29 mouse cellular contexts compared by ENCODE assay signal in the genomic region with DNA sequence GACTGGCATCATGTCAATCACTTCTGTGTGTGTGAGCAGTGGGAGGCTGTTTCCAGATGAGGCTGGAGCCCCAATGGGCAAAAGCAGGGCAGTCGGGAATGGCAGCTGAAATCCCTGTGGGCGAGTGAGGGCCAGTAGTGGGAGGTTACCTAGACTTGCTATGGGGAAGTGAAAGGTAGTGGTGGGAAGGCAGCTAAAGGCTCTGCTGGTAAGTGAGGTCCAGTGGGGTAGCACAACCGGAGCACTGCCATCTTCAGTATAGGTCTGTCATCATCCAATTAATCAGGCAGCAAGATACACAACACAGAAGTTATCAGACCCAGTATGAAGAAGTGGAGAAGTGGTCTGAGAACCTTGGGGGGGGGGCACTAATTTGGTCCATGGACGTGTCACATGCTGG. TPM values are rescaled to one million over a fixed set of nuclear protein-coding genes. Genes with fewer than 3 reads are reported as not detected.
DNase-seq lines count a peak whose midpoint lies in the region; ATAC-seq and TF ChIP-seq lines count a peak whose summit lies in the region.
"Had no signal": no experiment of that assay in that cellular context is flagged by ENCODE, and none has a peak within 500 bp of the region (broad histone marks: within the 10 kb centered on the region; RNA-seq: fewer than 3 reads in every experiment).

No protein-coding gene starts in this region.

- peak; percentile 36; the same call in 1 of the 2 replicates for TF ChIP-seq EP300 in CH12.LX (IDR thresholded peaks at IDR 0.05; ENCODE audit: low read length)

- no peak overlapping the region for H3K27ac ChIP-seq in heart, embryonic 11.5 days (ENCODE audit: low read depth, low read length)
- peak overlapping the region; percentile 80 for H3K27ac ChIP-seq in liver, adult 2 months (replicated peaks; ENCODE audit: insufficient read depth, low read depth, low read length)
- no peak overlapping the region for H3K27ac ChIP-seq in liver, embryonic 12.5 days
- no peak overlapping the region for H3K27ac ChIP-seq in CH12.LX (ENCODE audit: insufficient read depth, low read depth)
- H3K27ac ChIP-seq in limb, embryonic 10.5 days, result no peak overlapping the region
- no peak overlapping the region for H3K27ac ChIP-seq in kidney, adult 2 months (ENCODE audit: insufficient read depth, low read depth, low read length)
- H3K27ac ChIP-seq: embryonic facial prominence, embryonic 13.5 days; embryonic facial prominence, embryonic 15.5 days; forebrain, embryonic 13.5 days; forebrain, embryonic 15.5 days had no signal

- TF ChIP-seq POLR2A in liver, adult 2 months (IDR thresholded peaks at IDR 0.05; ENCODE audit: extremely low read depth, insufficient read depth, low read length), result no peak
- TF ChIP-seq POLR2A in CH12.LX (IDR thresholded peaks at IDR 0.05; ENCODE audit: low read depth, low read length), result no peak
- no peak for TF ChIP-seq POLR2A in kidney, adult 2 months (IDR thresholded peaks at IDR 0.05; ENCODE audit: low read depth, low read length)

- 72% methylated on average over 4 of the region's 4 CpGs for WGBS in heart, embryonic 11.5 days (ENCODE audit: insufficient replicate concordance)
- WGBS in liver, adult 2 months, result 46% methylated on average over 4 of the region's 4 CpGs
- 68% methylated on average over 4 of the region's 4 CpGs for WGBS in liver, embryonic 12.5 days (ENCODE audit: insufficient replicate concordance)
- 81% methylated on average over 4 of the region's 4 CpGs for WGBS in limb, embryonic 10.5 days
- WGBS in kidney, adult 2 months, result 82% methylated on average over 4 of the region's 4 CpGs

- ATAC-seq in heart, embryonic 11.5 days (replicated peaks; ENCODE audit: insufficient number of reproducible peaks, low FRiP score, low TSS enrichment), result no peak
- ATAC-seq in liver, embryonic 12.5 days, result no peak
- ATAC-seq: CD4-positive, CD25-positive, alpha-beta regulatory T cell, adult 4 months; forebrain, embryonic 13.5 days; forebrain, embryonic 15.5 days had no signal

- TF ChIP-seq CTCF in liver, adult 2 months (IDR thresholded peaks at IDR 0.05; ENCODE audit: low read depth, low read length), result no peak
- no peak for TF ChIP-seq CTCF in CH12.LX (conservative IDR thresholded peaks at IDR 0.05 in 1 of 2, IDR thresholded peaks at IDR 0.05 in 1 of 2; ENCODE audit: low read depth in 2 of 2, low read length in 2 of 2)
- no peak for TF ChIP-seq CTCF in kidney, adult 2 months (conservative IDR thresholded peaks at IDR 0.05; ENCODE audit: insufficient read depth, insufficient read length, low read depth, low read length)

- peaks cover 7% of the 10 kb centered on the region; the same call in 1 of the 2 replicates for H3K79me2 ChIP-seq in liver, adult 2 months (ENCODE audit: control insufficient read depth, insufficient read depth, low read length)
- H3K79me2 ChIP-seq in CH12.LX (replicated peaks; ENCODE audit: control insufficient read depth, extremely low read depth, insufficient read depth, poor library complexity, severe bottlenecking), result no peaks in the 10 kb centered on the region

- no peak overlapping the region for H3K4me2 ChIP-seq in heart, embryonic 11.5 days
- H3K4me2 ChIP-seq in liver, embryonic 12.5 days, result no peak overlapping the region
- peak overlapping the region; percentile 33; the same call in 1 of the 2 replicates for H3K4me2 ChIP-seq in CH12.LX (ENCODE audit: insufficient read depth, low read depth, poor library complexity, severe bottlenecking)
- H3K4me2 ChIP-seq: embryonic facial prominence, embryonic 13.5 days; embryonic facial prominence, embryonic 15.5 days; forebrain, embryonic 13.5 days; forebrain, embryonic 15.5 days had no signal

- H3K36me3 ChIP-seq in heart, embryonic 11.5 days (ENCODE audit: control insufficient read depth, insufficient read depth, low read length), result no peaks in the 10 kb centered on the region
- H3K36me3 ChIP-seq in liver, adult 2 months (ENCODE audit: control insufficient read depth, insufficient read depth, low read length), result peaks cover 13% of the 10 kb centered on the region
- no peaks in the 10 kb centered on the region for H3K36me3 ChIP-seq in liver, embryonic 12.5 days
- no peaks in the 10 kb centered on the region for H3K36me3 ChIP-seq in CH12.LX (replicated peaks in 1 of 2; ENCODE audit: control insufficient read depth in 1 of 2, insufficient read depth in 1 of 2, low read length in 1 of 2)
- no peaks in the 10 kb centered on the region for H3K36me3 ChIP-seq in limb, embryonic 10.5 days
- H3K36me3 ChIP-seq in kidney, adult 2 months (ENCODE audit: control insufficient read depth, insufficient read depth, low read length), result no peaks in the 10 kb centered on the region
- H3K36me3 ChIP-seq: embryonic facial prominence, embryonic 13.5 days; embryonic facial prominence, embryonic 15.5 days; forebrain, embryonic 15.5 days had no signal

- TF ChIP-seq RAD21 in CH12.LX (IDR thresholded peaks at IDR 0.05; ENCODE audit: low read depth, low read length), result no peak

- no peaks in the 10 kb centered on the region for H3K9me3 ChIP-seq in heart, embryonic 11.5 days (replicated peaks; ENCODE audit: control insufficient read depth, low read length)
- no peaks in the 10 kb centered on the region for H3K9me3 ChIP-seq in liver, embryonic 12.5 days (replicated peaks)
- H3K9me3 ChIP-seq in CH12.LX (replicated peaks; ENCODE audit: low read length), result no peaks in the 10 kb centered on the region
- no peaks in the 10 kb centered on the region for H3K9me3 ChIP-seq in limb, embryonic 10.5 days (replicated peaks)
- H3K9me3 ChIP-seq: embryonic facial prominence, embryonic 13.5 days; embryonic facial prominence, embryonic 15.5 days; forebrain, embryonic 13.5 days; forebrain, embryonic 15.5 days had no signal

- no peaks in the 10 kb centered on the region for H3K27me3 ChIP-seq in heart, embryonic 11.5 days (ENCODE audit: control insufficient read depth, insufficient read depth, low read length)
- H3K27me3 ChIP-seq in liver, adult 2 months (ENCODE audit: control insufficient read depth, insufficient read depth, low read length), result no peaks in the 10 kb centered on the region
- no peaks in the 10 kb centered on the region for H3K27me3 ChIP-seq in liver, embryonic 12.5 days (replicated peaks)
- peaks cover 36% of the 10 kb centered on the region for H3K27me3 ChIP-seq in CH12.LX (replicated peaks)
- H3K27me3 ChIP-seq in limb, embryonic 10.5 days (ENCODE audit: low read depth, poor library complexity, severe bottlenecking), result no peaks in the 10 kb centered on the region
- no peaks in the 10 kb centered on the region for H3K27me3 ChIP-seq in kidney, adult 2 months (replicated peaks; ENCODE audit: control insufficient read depth, insufficient read depth, low read length)
- H3K27me3 ChIP-seq: embryonic facial prominence, embryonic 13.5 days; embryonic facial prominence, embryonic 15.5 days; forebrain, embryonic 13.5 days; forebrain, embryonic 15.5 days had no signal

- H3K9ac ChIP-seq in heart, embryonic 11.5 days (ENCODE audit: low read depth, low read length), result no peak overlapping the region
- H3K9ac ChIP-seq in liver, adult 2 months (ENCODE audit: low read depth, low read length), result peak overlapping the region; percentile 13
- no peak overlapping the region for H3K9ac ChIP-seq in liver, embryonic 12.5 days
- no peak overlapping the region for H3K9ac ChIP-seq in CH12.LX (ENCODE audit: insufficient read depth, low read depth)
- H3K9ac ChIP-seq: embryonic facial prominence, embryonic 13.5 days; embryonic facial prominence, embryonic 15.5 days; forebrain, embryonic 13.5 days; forebrain, embryonic 15.5 days had no signal

- H3K4me1 ChIP-seq in heart, embryonic 11.5 days (ENCODE audit: control insufficient read depth, insufficient read depth, low read length), result no peaks in the 10 kb centered on the region
- H3K4me1 ChIP-seq in liver, adult 2 months (ENCODE audit: control insufficient read depth, insufficient read depth, low read length), result peaks cover 24% of the 10 kb centered on the region
- no peaks in the 10 kb centered on the region for H3K4me1 ChIP-seq in liver, embryonic 12.5 days
- H3K4me1 ChIP-seq in CH12.LX (ENCODE audit: control insufficient read depth in 1 of 2, insufficient read depth in 2 of 2), result peaks cover 9 to 10% of the 10 kb centered on the region in 2 experiments; a peak in 3 of 4 replicates
- H3K4me1 ChIP-seq in limb, embryonic 10.5 days, result no peaks in the 10 kb centered on the region
- no peaks in the 10 kb centered on the region for H3K4me1 ChIP-seq in kidney, adult 2 months (ENCODE audit: control insufficient read depth, insufficient read depth, low read length)
- H3K4me1 ChIP-seq: embryonic facial prominence, embryonic 13.5 days; embryonic facial prominence, embryonic 15.5 days; forebrain, embryonic 13.5 days; forebrain, embryonic 15.5 days had no signal

- in situ Hi-C loops in CH12.LX (cut with MboI; ENCODE audit: low pct_ligation_motif_present, low pct_unique_long_range_greater_than_20kb, low sequenced_read_pairs), result no loop called here

- H3K4me3 ChIP-seq in heart, embryonic 11.5 days (ENCODE audit: low read depth, low read length), result no peak overlapping the region
- H3K4me3 ChIP-seq in liver, adult 2 months (ENCODE audit: insufficient read depth, low read depth, low read length), result no peak overlapping the region
- H3K4me3 ChIP-seq in liver, embryonic 12.5 days, result no peak overlapping the region
- no peak overlapping the region for H3K4me3 ChIP-seq in CH12.LX (replicated peaks in 1 of 3; ENCODE audit: low read depth in 2 of 3, low read length in 2 of 3, poor library complexity in 1 of 3)
- H3K4me3 ChIP-seq in limb, embryonic 10.5 days, result no peak overlapping the region
- no peak overlapping the region for H3K4me3 ChIP-seq in kidney, adult 2 months (ENCODE audit: insufficient read depth, low read depth, low read length)
- H3K4me3 ChIP-seq: embryonic facial prominence, embryonic 13.5 days; embryonic facial prominence, embryonic 15.5 days; forebrain, embryonic 13.5 days; forebrain, embryonic 15.5 days had no signal

- DNase-seq in heart, adult 11 months, result peak; percentile 64
- DNase-seq in liver, adult 2 months (ENCODE audit: extremely low read depth, low read depth, low spot score), result no peak
- no peak for DNase-seq in CH12.LX (ENCODE audit: extremely low read depth)
- DNase-seq in limb, embryonic 10.5 days (ENCODE audit: low spot score), result peak; percentile 22
- DNase-seq in kidney, adult 2 months, result no peak
- DNase-seq: adrenal gland, adult 2 months; adrenal gland, postnatal 10 days; adrenal gland, postnatal 25 days; B cell, adult 2 months; cerebellum, adult 11 months; cerebellum, adult 18-20 months; cerebellum, adult 8-10 months; cerebellum, adult 9-11 months; cerebellum, postnatal 14 days; cerebellum, postnatal 36 days; embryo, embryonic 11 days had no signal

- dilution Hi-C loops in CH12.LX (cut with MboI; ENCODE audit: extremely low pct_ligation_motif_present, extremely low pct_unique_long_range_greater_than_20kb, low sequenced_read_pairs), result no loop called here

RNA-seq across cellular contexts. Expression of a gene that starts 0.5 kb away (rescaled TPM):
- polyA plus RNA-seq in heart, embryonic 11.5 days (2014; fragmentation: Nextera tagmentation; extraction: Ambion mirVana), result 0.40 TPM in 1 of 2 replicates, not detected in the other
- total RNA-seq in liver, adult 2 months (2014; rRNA removed), result 729 and 912 TPM in 2 replicates
- 1,682 and 1,823 TPM in 2 replicates for polyA plus RNA-seq in liver, adult 2 months (2012; rRNA removed)
- 10.1 and 11.2 TPM in 2 replicates for polyA plus RNA-seq in liver, embryonic 12.5 days (2016; fragmentation: Nextera tagmentation; extraction: Ambion mirVana)
- total RNA-seq in CH12.LX (2012; rRNA removed) (not detected in 2 replicates), CH12.LX (2014; rRNA removed) (not detected in 2 replicates)
- polyA plus RNA-seq in CH12.LX (2012; ENCODE audit: insufficient read length, low read depth), result not detected in 2 replicates
- polyA plus RNA-seq in limb, embryonic 10.5 days (2016; fragmentation: Nextera tagmentation; extraction: Ambion mirVana), result not detected in 2 replicates
- polyA plus RNA-seq in kidney, adult 2 months (2012; rRNA removed), result 0.22 and 0.33 TPM in 2 replicates
- total RNA-seq: common myeloid progenitor, adult 5-6 weeks; ES-E14; MEL had no signal
- polyA plus RNA-seq: brain, embryonic 14.5 days; CD4-positive, CD25-positive, alpha-beta regulatory T cell, adult 4 months; embryonic facial prominence, embryonic 11.5 days; embryonic facial prominence, embryonic 13.5 days; embryonic facial prominence, embryonic 15.5 days; forebrain, embryonic 11.5 days; forebrain, embryonic 13.5 days; forebrain, embryonic 15.5 days had no signal

RNA-seq across cellular contexts. Expression of a gene that starts 13.7 kb away (rescaled TPM):
- not detected in 2 replicates for polyA plus RNA-seq in heart, embryonic 11.5 days (2014; fragmentation: Nextera tagmentation; extraction: Ambion mirVana)
- total RNA-seq in liver, adult 2 months (2014; rRNA removed), result 0.46 and 0.54 TPM in 2 replicates
- 0.32 and 0.91 TPM in 2 replicates for polyA plus RNA-seq in liver, adult 2 months (2012; rRNA removed)
- polyA plus RNA-seq in liver, embryonic 12.5 days (2016; fragmentation: Nextera tagmentation; extraction: Ambion mirVana), result not detected in 2 replicates
- total RNA-seq in CH12.LX (2012; rRNA removed), result not detected in 2 replicates
- not detected in 2 replicates for total RNA-seq in CH12.LX (2014; rRNA removed)
- not detected in 2 replicates for polyA plus RNA-seq in CH12.LX (2012; ENCODE audit: insufficient read length, low read depth)
- polyA plus RNA-seq in limb, embryonic 10.5 days (2016; fragmentation: Nextera tagmentation; extraction: Ambion mirVana), result not detected in 2 replicates
- not detected in 2 replicates for polyA plus RNA-seq in kidney, adult 2 months (2012; rRNA removed)
- total RNA-seq: common myeloid progenitor, adult 5-6 weeks; ES-E14; MEL had no signal
- polyA plus RNA-seq: adrenal gland, adult 2 months; brain, embryonic 14.5 days; CD4-positive, CD25-positive, alpha-beta regulatory T cell, adult 4 months; embryonic facial prominence, embryonic 11.5 days; embryonic facial prominence, embryonic 13.5 days; embryonic facial prominence, embryonic 15.5 days; forebrain, embryonic 11.5 days; forebrain, embryonic 13.5 days; forebrain, embryonic 15.5 days had no signal

RNA-seq across cellular contexts. Expression of a gene that starts 25.7 kb away (rescaled TPM):
- polyA plus RNA-seq in heart, embryonic 11.5 days (2014; fragmentation: Nextera tagmentation; extraction: Ambion mirVana), result not detected in 2 replicates
- 46.2 and 99.8 TPM in 2 replicates for total RNA-seq in liver, adult 2 months (2014; rRNA removed)
- 103 and 162 TPM in 2 replicates for polyA plus RNA-seq in liver, adult 2 months (2012; rRNA removed)
- 0.23 and 0.47 TPM in 2 replicates for polyA plus RNA-seq in liver, embryonic 12.5 days (2016; fragmentation: Nextera tagmentation; extraction: Ambion mirVana)
- total RNA-seq in CH12.LX (2012; rRNA removed), result not detected in 2 replicates
- total RNA-seq in CH12.LX (2014; rRNA removed), result not detected in 2 replicates
- polyA plus RNA-seq in CH12.LX (2012; ENCODE audit: insufficient read length, low read depth), result not detected in 2 replicates
- polyA plus RNA-seq in limb, embryonic 10.5 days (2016; fragmentation: Nextera tagmentation; extraction: Ambion mirVana), result not detected in 2 replicates
- polyA plus RNA-seq in kidney, adult 2 months (2012; rRNA removed), result 29.6 and 49.9 TPM in 2 replicates
- total RNA-seq: adrenal gland, postnatal 25 days; common myeloid progenitor, adult 5-6 weeks; ES-E14; MEL had no signal
- polyA plus RNA-seq: adrenal gland, adult 2 months; brain, embryonic 14.5 days; CD4-positive, CD25-positive, alpha-beta regulatory T cell, adult 4 months; embryonic facial prominence, embryonic 11.5 days; embryonic facial prominence, embryonic 13.5 days; embryonic facial prominence, embryonic 15.5 days; forebrain, embryonic 11.5 days; forebrain, embryonic 13.5 days; forebrain, embryonic 15.5 days had no signal

RNA-seq across cellular contexts. Expression of a gene that starts 27.5 kb away (rescaled TPM):
- 4.1 and 4.4 TPM in 2 replicates for polyA plus RNA-seq in heart, embryonic 11.5 days (2014; fragmentation: Nextera tagmentation; extraction: Ambion mirVana)
- total RNA-seq in liver, adult 2 months (2014; rRNA removed), result 83.3 and 105 TPM in 2 replicates
- 316 and 337 TPM in 2 replicates for polyA plus RNA-seq in liver, adult 2 months (2012; rRNA removed)
- polyA plus RNA-seq in liver, embryonic 12.5 days (2016; fragmentation: Nextera tagmentation; extraction: Ambion mirVana), result 8.0 and 8.1 TPM in 2 replicates
- total RNA-seq in CH12.LX (2012; rRNA removed) (0.21 and 0.42 TPM in 2 replicates), CH12.LX (2014; rRNA removed) (0.24 TPM in 1 of 2 replicates, not detected in the other)
- 0.08 TPM in 1 of 2 replicates, not detected in the other for polyA plus RNA-seq in CH12.LX (2012; ENCODE audit: insufficient read length, low read depth)
- 0.80 and 2.9 TPM in 2 replicates for polyA plus RNA-seq in limb, embryonic 10.5 days (2016; fragmentation: Nextera tagmentation; extraction: Ambion mirVana)
- 60.9 and 74.8 TPM in 2 replicates for polyA plus RNA-seq in kidney, adult 2 months (2012; rRNA removed)
- total RNA-seq: MEL had no signal

RNA-seq across cellular contexts. Expression of a gene that starts 53.4 kb away (rescaled TPM):
- polyA plus RNA-seq in heart, embryonic 11.5 days (2014; fragmentation: Nextera tagmentation; extraction: Ambion mirVana), result 462 and 487 TPM in 2 replicates
- 931 and 1,175 TPM in 2 replicates for total RNA-seq in liver, adult 2 months (2014; rRNA removed)
- polyA plus RNA-seq in liver, adult 2 months (2012; rRNA removed), result 441 and 456 TPM in 2 replicates
- polyA plus RNA-seq in liver, embryonic 12.5 days (2016; fragmentation: Nextera tagmentation; extraction: Ambion mirVana), result 368 and 383 TPM in 2 replicates
- total RNA-seq in CH12.LX (2012; rRNA removed) (170 and 222 TPM in 2 replicates), CH12.LX (2014; rRNA removed) (262 and 279 TPM in 2 replicates)
- 87.3 and 109 TPM in 2 replicates for polyA plus RNA-seq in CH12.LX (2012; ENCODE audit: insufficient read length, low read depth)
- 243 and 262 TPM in 2 replicates for polyA plus RNA-seq in limb, embryonic 10.5 days (2016; fragmentation: Nextera tagmentation; extraction: Ambion mirVana)
- polyA plus RNA-seq in kidney, adult 2 months (2012; rRNA removed), result 632 and 646 TPM in 2 replicates

Comparison
In these comparisons a context has a peak if more than half of its experiments do, and no peak if none do; other contexts are left out.
1. RNA of a gene that starts 0.5 kb away (polyA plus RNA-seq): 1,682 to 1,823 TPM in liver, adult 2 months; 10.1 to 11.2 TPM in liver, embryonic 12.5 days, 0.40 TPM in heart, embryonic 11.5 days, 0.22 to 0.33 TPM in kidney, adult 2 months, not detected in CH12.LX and not detected in limb, embryonic 10.5 days; every median in the first group is over 100 times any median in the second.
2. RNA of a gene that starts 25.7 kb away (polyA plus RNA-seq): 103 to 162 TPM in liver, adult 2 months and 29.6 to 49.9 TPM in kidney, adult 2 months; 0.23 to 0.47 TPM in liver, embryonic 12.5 days, not detected in heart, embryonic 11.5 days, not detected in CH12.LX and not detected in limb, embryonic 10.5 days; every median in the first group is over 10 times any median in the second.
3. DNase-seq: peak in heart, adult 11 months (single experiment) and limb, embryonic 10.5 days (single experiment); none in liver, adult 2 months (single experiment), CH12.LX (single experiment) and kidney, adult 2 months (single experiment).